Mouse (Mus musculus) cortical plate, adult 2 months (tissue): ENCODE measurements around the gene Ints11.

Source experiments
- CTCF ChIP-seq: fragments of 200-500 bp; IDR thresholded peaks from 2 replicates; pipeline ENCODE4 v1.5.1; 2011; ENCODE audit warnings: mild to moderate bottlenecking, control low read depth, low read length; ENCODE audit not compliant: insufficient read depth; ENCODE audit errors: extremely low read depth
- POLR2A ChIP-seq: fragments of 200-500 bp; IDR thresholded peaks from 2 replicates; pipeline ENCODE4 v1.6.1; 2011; ENCODE audit warnings: mild to moderate bottlenecking, low read length, control low read depth; ENCODE audit not compliant: insufficient read depth; ENCODE audit errors: extremely low read depth

GRCm38 (mm10) chr4:155906125-155906524 is 36.8 kb downstream of the Ints11 start:
- TF ChIP-seq CTCF (no peak), POLR2A (no peak)
